Mouse (Mus musculus) midbrain, embryonic 13.5 days (tissue): ENCODE data around the gene Gm10663. TPM values are rescaled to one million over a fixed set of nuclear protein-coding genes. Genes with fewer than 3 reads are reported as not detected.

ENCODE experiments used
- ATAC-seq: fragments of 200-750 bp; cut with Nextera tagmentation; 2 replicates; pipeline ENCODE4 v1.8.0; 2017; ENCODE audit warnings: mild to moderate bottlenecking, moderate TSS enrichment, moderate library complexity
- H3K27ac ChIP-seq: fragments of 300-500 bp; sonication (generic); 2 replicates; pipeline ENCODE4 v1.5.1; 2015; ENCODE audit warnings: inconsistent platforms, mild to moderate bottlenecking, moderate library complexity
- H3K27me3 ChIP-seq: fragments of 300-500 bp; sonication (generic); 2 replicates; pipeline ENCODE4 v1.6.1; 2015; ENCODE audit warnings: mild to moderate bottlenecking, inconsistent platforms
- H3K36me3 ChIP-seq: fragments of 300-500 bp; sonication (generic); 2 replicates; pipeline ENCODE4 v1.6.1; 2015; ENCODE audit warnings: mild to moderate bottlenecking, inconsistent platforms
- H3K4me1 ChIP-seq: fragments of 300-500 bp; sonication (generic); replicated peaks from 2 replicates; pipeline ENCODE4 v1.6.1; 2015; ENCODE audit warnings: inconsistent platforms
- H3K4me2 ChIP-seq: fragments of 300-500 bp; sonication (generic); replicated peaks from 2 replicates; pipeline ENCODE4 v1.6.1; 2015; ENCODE audit warnings: moderate library complexity, mild to moderate bottlenecking, inconsistent platforms
- H3K4me3 ChIP-seq: fragments of 300-500 bp; sonication (generic); replicated peaks from 2 replicates; pipeline ENCODE4 v1.5.1; 2015; ENCODE audit warnings: mild to moderate bottlenecking, inconsistent platforms
- H3K9ac ChIP-seq: fragments of 300-500 bp; sonication (generic); replicated peaks from 2 replicates; pipeline ENCODE4 v1.6.1; 2015; ENCODE audit warnings: mild to moderate bottlenecking, inconsistent platforms
- H3K9me3 ChIP-seq: fragments of 300-500 bp; sonication (generic); 2 replicates; pipeline ENCODE4 v1.6.1; 2016; ENCODE audit warnings: mild to moderate bottlenecking, inconsistent platforms
- WGBS: fragments of 180-500 bp; shearing (Covaris S2); methylation state at CpG from one replicate; pipeline ENCODE4 v1.1.7; 2015; 5-methylcytosine and 5-hydroxymethylcytosine counted together
- polyA plus RNA-seq: library from polyadenylated mRNA; unstranded; fragments of >200 nt; fragmentation: Nextera tagmentation; extraction: Ambion mirVana; gene quantifications from 2 replicates; pipeline ENCODE4 v1.2.1, GENCODE M21; 2015

Gene Gm10663
- polyA plus RNA-seq, 1 experiment from 2014 or later, result not detected

GRCm38 (mm10) chr8:65089781-65090180, 14.9 kb downstream of the Gm10663 start:
- Histone ChIP-seq H3K4me3 (no peak overlapping the region), H3K9me3 (no peaks in the 10 kb centered on the region), H3K4me2 (no peak overlapping the region), H3K27me3 (no peaks in the 10 kb centered on the region), H3K27ac (no peak overlapping the region), H3K9ac (no peak overlapping the region), H3K4me1 (no peaks in the 10 kb centered on the region), H3K36me3 (no peaks in the 10 kb centered on the region)
- 75% methylated on average over 7 of the region's 7 CpGs for WGBS
- no peak for ATAC-seq

DNA sequence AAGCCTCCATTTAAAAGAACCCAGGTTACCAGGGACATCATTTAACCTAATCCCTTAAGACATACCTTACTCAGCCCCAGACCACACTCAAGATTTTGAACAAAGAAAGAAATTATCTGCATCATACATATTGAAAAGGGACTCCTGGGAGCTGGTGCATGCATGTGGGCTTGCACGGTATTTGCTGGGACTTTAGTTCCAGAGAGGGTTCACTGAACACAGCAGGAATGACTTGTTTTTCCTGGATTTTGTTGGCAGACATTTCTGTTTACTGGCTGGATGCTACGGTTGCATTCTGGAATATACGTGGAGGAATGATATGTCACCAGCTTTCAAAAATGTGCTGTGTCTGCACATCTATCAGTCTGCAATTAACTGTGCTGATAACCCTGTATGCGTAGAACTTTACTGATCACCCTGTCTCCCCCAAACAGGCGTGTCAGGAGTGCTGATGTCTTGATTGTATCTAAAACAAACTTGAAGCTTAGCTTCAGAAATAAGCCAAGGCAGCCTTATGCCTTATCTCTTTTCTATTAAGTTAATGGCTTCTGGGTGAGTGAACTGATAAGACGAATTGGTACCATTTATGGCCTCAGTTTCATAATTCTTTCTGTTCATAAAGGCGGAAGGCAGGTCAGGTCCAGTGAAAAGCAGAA, 23.1 kb downstream of the Gm10663 start:
- H3K36me3 ChIP-seq, result no peaks in the 10 kb centered on the region
- ATAC-seq, result no peak
- H3K9ac ChIP-seq, result no peak overlapping the region
- WGBS, result 78% methylated on average over 7 of the region's 7 CpGs
- no peaks in the 10 kb centered on the region for H3K9me3 ChIP-seq
- H3K4me3 ChIP-seq, result no peak overlapping the region
- H3K4me1 ChIP-seq, result 0 out of 2 replicates have a peak, but pooled peaks cover 3% of the 10 kb centered on the region
- H3K4me2 ChIP-seq, result no peak overlapping the region
- no peak overlapping the region for H3K27ac ChIP-seq
- no peaks in the 10 kb centered on the region for H3K27me3 ChIP-seq

DNA sequence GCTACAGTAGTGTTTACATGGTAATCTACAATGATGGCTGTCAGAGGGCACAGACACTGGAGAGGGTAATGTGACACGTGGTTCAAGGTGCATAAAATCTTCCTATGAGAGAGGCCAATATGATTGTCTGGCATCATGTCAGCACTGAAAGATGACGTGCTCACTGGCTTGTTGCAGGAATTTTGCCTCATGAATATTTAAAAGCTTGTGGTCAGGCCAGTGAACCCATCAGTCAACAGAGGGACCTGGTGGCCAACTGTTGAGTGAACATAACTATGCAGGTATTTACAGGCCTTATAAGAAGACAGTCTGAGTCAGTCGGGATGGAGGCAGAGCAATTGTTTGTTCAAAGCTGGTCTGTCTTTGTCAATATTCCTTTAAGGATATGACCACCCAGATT, 24.9 kb downstream of the Gm10663 start:
- no peaks in the 10 kb centered on the region for H3K36me3 ChIP-seq
- H3K9ac ChIP-seq, result no peak overlapping the region
- no peak overlapping the region for H3K4me2 ChIP-seq
- WGBS, result 69% methylated on average over 3 of the region's 3 CpGs
- no peaks in the 10 kb centered on the region for H3K27me3 ChIP-seq
- 0 out of 2 replicates have a peak, but pooled peaks cover 3% of the 10 kb centered on the region for H3K4me1 ChIP-seq
- no peak overlapping the region for H3K4me3 ChIP-seq
- no peak for ATAC-seq
- H3K27ac ChIP-seq, result no peak overlapping the region
- no peaks in the 10 kb centered on the region for H3K9me3 ChIP-seq

DNA sequence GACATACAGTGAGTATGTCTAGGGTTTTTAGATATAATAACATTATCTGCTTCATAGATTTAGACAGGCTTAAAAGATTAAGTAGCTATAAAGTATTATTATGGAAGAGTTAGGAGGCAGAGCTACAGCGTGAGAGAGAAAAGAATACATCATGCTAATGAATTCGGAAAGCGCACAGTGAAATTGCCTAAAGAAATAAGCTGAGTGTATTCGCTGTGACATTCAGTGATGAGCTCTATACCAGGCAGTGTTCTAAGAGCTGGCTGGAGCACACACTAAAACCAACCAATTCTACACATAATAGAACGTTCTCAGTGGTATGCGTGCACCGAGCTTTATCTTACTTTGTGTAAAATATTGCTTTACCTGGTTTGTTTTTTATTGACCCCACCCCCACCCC, 28.8 kb downstream of the Gm10663 start:
- 65% methylated on average over 7 of the region's 7 CpGs for WGBS
- H3K4me1 ChIP-seq, result no peaks in the 10 kb centered on the region
- no peak overlapping the region for H3K4me3 ChIP-seq
- no peak overlapping the region for H3K9ac ChIP-seq
- no peaks in the 10 kb centered on the region for H3K9me3 ChIP-seq
- no peaks in the 10 kb centered on the region for H3K36me3 ChIP-seq
- no peaks in the 10 kb centered on the region for H3K27me3 ChIP-seq
- H3K27ac ChIP-seq, result no peak overlapping the region
- no peak overlapping the region for H3K4me2 ChIP-seq
- ATAC-seq, result peak; percentile 67

- 72% methylated on average over 4 of the region's 4 CpGs for WGBS
- ATAC-seq, result no peak
These were observed 29.2 kb downstream of the Gm10663 start for GRCm38 (mm10) chr8:65104041-65104440.

DNA sequence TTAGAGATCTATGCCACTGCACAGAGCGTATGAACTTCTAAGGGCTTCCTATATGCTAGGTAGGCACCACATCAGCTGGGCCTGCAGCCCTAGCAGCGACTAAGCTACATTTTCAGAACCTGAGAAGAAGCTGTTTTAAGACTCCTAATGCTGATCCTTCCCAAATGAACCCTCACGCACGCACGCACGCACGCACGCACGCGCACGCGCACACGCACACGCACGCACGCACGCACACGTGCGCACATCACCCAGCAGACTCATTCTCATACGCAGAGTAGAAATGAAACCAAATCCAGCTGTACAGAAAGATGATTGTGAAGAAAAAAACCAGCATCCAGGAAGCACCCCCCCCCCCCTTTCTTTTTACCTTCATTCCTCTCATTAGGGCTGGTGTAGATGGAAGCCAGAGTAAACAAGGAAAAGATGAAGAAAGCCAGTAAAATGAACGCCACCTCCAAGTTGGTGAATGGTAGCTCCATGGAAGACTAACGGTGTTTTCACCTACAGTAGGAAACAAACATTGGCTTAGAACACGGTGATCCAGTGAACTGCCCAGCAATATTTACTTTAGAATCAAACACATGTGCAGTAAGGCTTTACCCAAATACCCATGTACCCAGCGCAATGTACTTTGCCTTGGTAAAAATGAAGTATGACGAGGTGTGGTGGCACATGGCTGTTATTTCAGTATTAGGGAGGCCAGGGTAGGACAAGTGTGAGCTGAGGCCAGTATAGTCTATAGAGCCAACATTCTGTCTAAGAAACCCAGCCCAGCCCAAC, 33.3 kb downstream of the Gm10663 start:
- no peak overlapping the region for H3K9ac ChIP-seq
- H3K4me1 ChIP-seq, result no peaks in the 10 kb centered on the region
- H3K27me3 ChIP-seq, result no peaks in the 10 kb centered on the region
- no peaks in the 10 kb centered on the region for H3K36me3 ChIP-seq
- H3K27ac ChIP-seq, result no peak overlapping the region
- H3K4me2 ChIP-seq, result no peak overlapping the region
- no peak overlapping the region for H3K4me3 ChIP-seq
- no peaks in the 10 kb centered on the region for H3K9me3 ChIP-seq
- ATAC-seq, result no peak
- 95% methylated on average over 25 of the region's 25 CpGs for WGBS

More at GRCm38 (mm10) chr8:65104041-65104440, 29.2 kb downstream of the Gm10663 start:
- Histone ChIP-seq H3K4me1 (no peaks in the 10 kb centered on the region), H3K27me3 (no peaks in the 10 kb centered on the region), H3K27ac (no peak overlapping the region), H3K9ac (no peak overlapping the region), H3K4me3 (no peak overlapping the region), H3K36me3 (no peaks in the 10 kb centered on the region), H3K4me2 (no peak overlapping the region), H3K9me3 (no peaks in the 10 kb centered on the region)

- Histone ChIP-seq H3K36me3 (no peaks in the 10 kb centered on the region), H3K4me2 (no peak overlapping the region), H3K27ac (no peak overlapping the region), H3K9me3 (no peaks in the 10 kb centered on the region), H3K27me3 (no peaks in the 10 kb centered on the region), H3K4me1 (no peaks in the 10 kb centered on the region), H3K9ac (no peak overlapping the region), H3K4me3 (no peak overlapping the region)
- ATAC-seq, result no peak
- 81% methylated on average over 6 of the region's 6 CpGs for WGBS
These were observed 34.1 kb downstream of the Gm10663 start for GRCm38 (mm10) chr8:65108936-65109335.

GRCm38 (mm10) chr8:65110285-65110691, 35.5 kb downstream of the Gm10663 start:
- WGBS, result 40% methylated on average over 5 of the region's 5 CpGs
- no peaks in the 10 kb centered on the region for H3K9me3 ChIP-seq

GRCm38 (mm10) chr8:65112092-65112491, 37.3 kb downstream of the Gm10663 start:
- H3K4me2 ChIP-seq, result no peak overlapping the region
- no peaks in the 10 kb centered on the region for H3K4me1 ChIP-seq
- ATAC-seq, result no peak
- WGBS, result 84% methylated on average over 6 of the region's 6 CpGs
- H3K9ac ChIP-seq, result no peak overlapping the region
- H3K9me3 ChIP-seq, result no peaks in the 10 kb centered on the region
- no peak overlapping the region for H3K4me3 ChIP-seq
- H3K36me3 ChIP-seq, result no peaks in the 10 kb centered on the region
- H3K27me3 ChIP-seq, result no peaks in the 10 kb centered on the region
- H3K27ac ChIP-seq, result no peak overlapping the region

More at GRCm38 (mm10) chr8:65110285-65110691, 35.5 kb downstream of the Gm10663 start:
- ATAC-seq, result peak; percentile 82
- Histone ChIP-seq H3K36me3 (no peaks in the 10 kb centered on the region), H3K27ac (no peak overlapping the region), H3K4me1 (no peaks in the 10 kb centered on the region), H3K9ac (no peak overlapping the region), H3K4me3 (no peak overlapping the region), H3K27me3 (no peaks in the 10 kb centered on the region), H3K4me2 (no peak overlapping the region)

DNA sequence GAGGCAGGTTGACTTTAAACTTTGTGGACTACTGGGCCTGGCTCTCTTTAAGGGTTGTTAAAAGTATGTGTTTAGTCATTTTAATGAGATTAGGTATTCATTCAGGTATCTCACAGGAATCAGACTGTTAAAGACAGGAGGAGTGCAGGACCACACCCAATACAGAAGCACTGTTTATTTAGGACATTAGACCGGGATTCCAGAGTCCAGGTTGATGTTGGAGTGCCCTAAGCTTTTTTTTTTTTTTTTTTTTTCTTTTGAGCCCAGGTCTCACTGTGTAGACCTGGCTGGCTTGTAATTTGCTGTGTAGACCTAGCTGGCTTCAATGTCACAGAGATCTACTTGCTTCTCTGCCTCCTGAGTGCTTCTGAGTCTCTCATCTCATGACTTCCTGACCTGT, 51.2 kb downstream of the Gm10663 start:
- H3K9me3 ChIP-seq, result no peaks in the 10 kb centered on the region
- WGBS, result 83% methylated on average over 1 of the region's 1 CpGs
- H3K4me3 ChIP-seq, result no peak overlapping the region
- H3K9ac ChIP-seq, result no peak overlapping the region
- H3K36me3 ChIP-seq, result no peaks in the 10 kb centered on the region
- no peaks in the 10 kb centered on the region for H3K27me3 ChIP-seq
- H3K4me2 ChIP-seq, result no peak overlapping the region
- ATAC-seq, result no peak
- no peak overlapping the region for H3K27ac ChIP-seq
- H3K4me1 ChIP-seq, result no peaks in the 10 kb centered on the region

- Histone ChIP-seq H3K9ac (no peak overlapping the region), H3K4me3 (no peak overlapping the region), H3K4me1 (no peaks in the 10 kb centered on the region), H3K27me3 (no peaks in the 10 kb centered on the region), H3K9me3 (no peaks in the 10 kb centered on the region), H3K27ac (no peak overlapping the region), H3K4me2 (no peak overlapping the region), H3K36me3 (no peaks in the 10 kb centered on the region)
- 80% methylated on average over 3 of the region's 3 CpGs for WGBS
- no peak for ATAC-seq
These were observed 51.6 kb downstream of the Gm10663 start for GRCm38 (mm10) chr8:65126454-65126853.
